Mouse (Mus musculus) CD8-positive naive resting alpha-beta T cell, adult 2 months (primary cell): ENCODE results near the gene Pla2g6.

Experiments used
- DNase-seq, 2 experiments: peaks; one replicate each; pipeline ENCODE4 v3.0.0; 2022; ENCODE audit warnings: low read depth in 2 of 2, low spot score in 2 of 2

Gene Pla2g6

GRCm38 (mm10) chr15:79351331-79351767, 23.2 kb upstream of the Pla2g6 start:
- DNase-seq = no peak

- DNase-seq = no peak
These were observed 22.7 kb upstream of the Pla2g6 start for GRCm38 (mm10) chr15:79350866-79351265.

GRCm38 (mm10) chr15:79348651-79349050, 20.5 kb upstream of the Pla2g6 start:
- DNase-seq = no peak

GRCm38 (mm10) chr15:79347845-79348506, 19.8 kb upstream of the Pla2g6 start:
- DNase-seq = peak; percentile 79

GRCm38 (mm10) chr15:79347165-79347844, 19.1 kb upstream of the Pla2g6 start:
- DNase-seq = peak; percentile 90 to 91

GRCm38 (mm10) chr15:79346051-79346793, 18.0 kb upstream of the Pla2g6 start, which contains the start of gene Maff:
Gene Maff, plus strand, starts transcription at chr15:79346621.
- DNase-seq = no peak

- no peak for DNase-seq
These were observed 16.4 kb upstream of the Pla2g6 start for GRCm38 (mm10) chr15:79344627-79345026.

- DNase-seq = no peak
These were observed 14.6 kb upstream of the Pla2g6 start for GRCm38 (mm10) chr15:79342641-79343337.

GRCm38 (mm10) chr15:79338978-79339377, 10.8 kb upstream of the Pla2g6 start:
- no peak for DNase-seq

- no peak for DNase-seq
These were observed 7.0 kb upstream of the Pla2g6 start for GRCm38 (mm10) chr15:79335061-79335655.

GRCm38 (mm10) chr15:79333409-79333808, 5.2 kb upstream of the Pla2g6 start:
- no peak for DNase-seq

- no peak for DNase-seq
These were observed 2.3 kb upstream of the Pla2g6 start for GRCm38 (mm10) chr15:79330521-79330920.

GRCm38 (mm10) chr15:79329979-79330363, 1.8 kb upstream of the Pla2g6 start:
- DNase-seq = no peak

GRCm38 (mm10) chr15:79329346-79329978, 1.3 kb upstream of the Pla2g6 start:
- DNase-seq = no peak

GRCm38 (mm10) chr15:79328939-79329275, 717 bp upstream of the Pla2g6 start:
- no peak for DNase-seq

GRCm38 (mm10) chr15:79326971-79327961, 924 bp downstream of the Pla2g6 start:
- DNase-seq = no peak

- no peak for DNase-seq
These were observed 1.9 kb downstream of the Pla2g6 start for GRCm38 (mm10) chr15:79326264-79326663.

GRCm38 (mm10) chr15:79325742-79326141, 2.4 kb downstream of the Pla2g6 start:
- DNase-seq = no peak

GRCm38 (mm10) chr15:79324373-79324772, 3.8 kb downstream of the Pla2g6 start:
- DNase-seq = no peak
